Mouse (Mus musculus): Measurements from ENCODE around the gene Zbtb39. TPM values are rescaled to one million over a fixed set of nuclear protein-coding genes. Genes with fewer than 3 reads are reported as not detected.
A peak's percentile ranks its signal among the peaks of the same experiment; 100 is the strongest.

The Zbtb39 gene
- polyA plus RNA-seq, 1 experiment from 2014 or later = 1.4 TPM

DNA sequence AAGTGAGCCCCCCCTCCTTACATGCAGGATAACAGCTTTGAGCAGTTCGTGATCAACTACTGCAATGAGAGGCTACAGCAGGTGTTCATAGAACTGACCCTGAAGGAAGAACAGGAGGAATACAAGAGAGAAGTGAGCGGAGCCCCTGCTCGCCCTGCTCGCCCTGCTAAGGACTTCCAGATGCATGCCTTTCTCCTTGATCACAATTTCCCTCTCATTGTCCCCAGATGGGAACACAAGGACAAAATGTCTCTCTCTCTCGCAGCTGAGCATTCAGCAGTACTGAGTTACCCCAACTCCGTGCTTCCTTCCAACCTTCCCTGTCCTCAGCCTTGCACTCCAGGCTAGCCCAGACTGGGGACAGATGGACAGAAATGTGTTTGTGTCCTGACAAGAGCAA is 26.6 kb upstream of the Zbtb39 start:
- Histone ChIP-seq H3K27ac (no peak overlapping the region), H3K36me3 (no peaks in the 10 kb centered on the region), H3K9me3 (replicated peaks) (no peaks in the 10 kb centered on the region), H3K4me1 (no peaks in the 10 kb centered on the region), H3K9ac (no peak overlapping the region), H3K27me3 (replicated peaks) (peaks cover 29% of the 10 kb centered on the region; the same call in 1 of the 2 replicates), H3K4me2 (no peak overlapping the region), H3K4me3 (no peak overlapping the region)
- ATAC-seq = no peak
- 55% methylated on average over 6 of the region's 6 CpGs for WGBS (ENCODE audit: insufficient replicate concordance)

- Histone ChIP-seq H3K9me3 (replicated peaks) (no peaks in the 10 kb centered on the region), H3K4me1 (peaks cover 34% of the 10 kb centered on the region), H3K4me3 (no peak overlapping the region), H3K27me3 (replicated peaks) (peaks cover 88% of the 10 kb centered on the region), H3K27ac (no peak overlapping the region), H3K4me2 (peak overlapping the region; percentile 14; the same call in 1 of the 2 replicates), H3K9ac (no peak overlapping the region), H3K36me3 (no peaks in the 10 kb centered on the region)
- no peak for ATAC-seq
- 29% methylated on average over 20 of the region's 20 CpGs for WGBS (ENCODE audit: insufficient replicate concordance)
Observed at GRCm38 (mm10) chr10:127721671-127722418, 17.5 kb upstream of the Zbtb39 start.

- no peak within 1 kb of the TSS; the same call in 1 of the 2 replicates for H3K9ac ChIP-seq
- H3K4me3 ChIP-seq = peak within 1 kb of the TSS; percentile 15; the same call in 1 of the 2 replicates
- no peak for ATAC-seq
- peaks cover 52% of the 10 kb centered on the region for H3K4me1 ChIP-seq
- no peak within 1 kb of the TSS for H3K27ac ChIP-seq
- H3K27me3 ChIP-seq (replicated peaks) = peaks cover 91% of the 10 kb centered on the region
- no peaks in the 10 kb centered on the region for H3K36me3 ChIP-seq
- H3K9me3 ChIP-seq (replicated peaks) = no peaks in the 10 kb centered on the region
- 55% methylated on average over 3 of the region's 3 CpGs for WGBS (ENCODE audit: insufficient replicate concordance)
- H3K4me2 ChIP-seq = peak within 1 kb of the TSS; percentile 40; the same call in 1 of the 2 replicates
Observed at GRCm38 (mm10) chr10:127724178-127724577, 15.2 kb upstream of the Zbtb39 start, which contains the start of gene Tac2. TSS of gene Tac2 (plus strand) at chr10:127724478.

- peaks cover 81% of the 10 kb centered on the region for H3K27me3 ChIP-seq (replicated peaks)
- peaks cover 62% of the 10 kb centered on the region for H3K4me1 ChIP-seq
- peak overlapping the region; percentile 40 for H3K4me2 ChIP-seq
- WGBS (ENCODE audit: insufficient replicate concordance) = 60% methylated on average over 4 of the region's 4 CpGs
- H3K4me3 ChIP-seq = peak overlapping the region; percentile 15; the same call in 1 of the 2 replicates
- peak; percentile 67 for ATAC-seq
- H3K36me3 ChIP-seq = no peaks in the 10 kb centered on the region
- no peak overlapping the region; the same call in 1 of the 2 replicates for H3K9ac ChIP-seq
- H3K27ac ChIP-seq = no peak overlapping the region
- no peaks in the 10 kb centered on the region for H3K9me3 ChIP-seq (replicated peaks)
Observed at GRCm38 (mm10) chr10:127725136-127725535, 14.2 kb upstream of the Zbtb39 start.

- peak overlapping the region; percentile 15 for H3K4me2 ChIP-seq
- peaks cover 48% of the 10 kb centered on the region for H3K27me3 ChIP-seq (replicated peaks)
- no peaks in the 10 kb centered on the region for H3K9me3 ChIP-seq (replicated peaks)
- WGBS (ENCODE audit: insufficient replicate concordance) = 73% methylated on average over 8 of the region's 8 CpGs
- H3K9ac ChIP-seq = no peak overlapping the region
- no peak overlapping the region for H3K27ac ChIP-seq
- no peak for ATAC-seq
- no peak overlapping the region for H3K4me3 ChIP-seq
- no peaks in the 10 kb centered on the region for H3K36me3 ChIP-seq
- peaks cover 81% of the 10 kb centered on the region for H3K4me1 ChIP-seq
Observed at GRCm38 (mm10) chr10:127728437-127728836, 10.9 kb upstream of the Zbtb39 start.

- H3K27ac ChIP-seq = peak overlapping the region; percentile 89
- H3K27me3 ChIP-seq (replicated peaks) = peaks cover 30% of the 10 kb centered on the region
- 32% methylated on average over 11 of the region's 11 CpGs for WGBS (ENCODE audit: insufficient replicate concordance)
- H3K4me1 ChIP-seq = peaks cover 84% of the 10 kb centered on the region
- H3K9me3 ChIP-seq (replicated peaks) = no peaks in the 10 kb centered on the region
- H3K36me3 ChIP-seq = no peaks in the 10 kb centered on the region
- peak overlapping the region; percentile 18 for H3K9ac ChIP-seq
- ATAC-seq = peak; percentile 92
- H3K4me2 ChIP-seq = peak overlapping the region; percentile 48
- no peak overlapping the region for H3K4me3 ChIP-seq
Observed at GRCm38 (mm10) chr10:127730285-127730932, 8.9 kb upstream of the Zbtb39 start.

- WGBS (ENCODE audit: insufficient replicate concordance) = 56% methylated on average over 9 of the region's 9 CpGs
- H3K9me3 ChIP-seq (replicated peaks) = no peaks in the 10 kb centered on the region
- peak overlapping the region; percentile 13; the same call in 1 of the 2 replicates for H3K9ac ChIP-seq
- H3K36me3 ChIP-seq = no peaks in the 10 kb centered on the region
- ATAC-seq = no peak
- peak overlapping the region; percentile 48 for H3K4me2 ChIP-seq
- H3K4me3 ChIP-seq = no peak overlapping the region
- peaks cover 25% of the 10 kb centered on the region for H3K27me3 ChIP-seq (replicated peaks)
- peaks cover 84% of the 10 kb centered on the region for H3K4me1 ChIP-seq
- H3K27ac ChIP-seq = peak overlapping the region; percentile 89
Observed at GRCm38 (mm10) chr10:127730933-127731310, 8.4 kb upstream of the Zbtb39 start.

DNA sequence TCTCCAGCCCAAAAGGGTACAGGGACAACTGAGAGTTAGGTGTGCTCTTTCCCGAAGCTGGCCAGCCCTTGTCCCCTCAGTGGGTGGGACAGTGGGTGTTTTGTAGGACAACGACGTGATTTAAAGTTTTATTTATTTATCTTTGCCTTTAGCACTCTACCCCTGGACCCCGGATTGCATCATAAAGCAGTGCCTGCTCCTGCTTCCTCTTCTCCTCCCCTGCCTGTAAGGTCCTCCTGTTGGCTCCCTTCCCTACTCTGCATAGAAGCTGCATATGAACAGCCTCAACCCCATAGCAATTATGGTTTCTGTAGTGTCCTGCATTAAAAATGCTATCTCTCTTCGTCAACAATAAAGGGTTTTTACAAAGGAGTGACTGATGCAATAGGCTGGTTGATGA is 7.9 kb upstream of the Zbtb39 start:
- H3K9me3 ChIP-seq (replicated peaks) = no peaks in the 10 kb centered on the region
- ATAC-seq = no peak
- H3K4me2 ChIP-seq = peak overlapping the region; percentile 48
- H3K4me3 ChIP-seq = no peak overlapping the region
- H3K27me3 ChIP-seq (replicated peaks) = peaks cover 22% of the 10 kb centered on the region
- H3K4me1 ChIP-seq = peaks cover 88% of the 10 kb centered on the region
- WGBS (ENCODE audit: insufficient replicate concordance) = 31% methylated on average over 5 of the region's 5 CpGs
- 0 out of 2 replicates have a peak overlapping the region, but pooled peaks have one; percentile 13 for H3K9ac ChIP-seq
- no peaks in the 10 kb centered on the region for H3K36me3 ChIP-seq
- peak overlapping the region; percentile 89 for H3K27ac ChIP-seq

- WGBS (ENCODE audit: insufficient replicate concordance) = 31% methylated on average over 5 of the region's 5 CpGs
- Histone ChIP-seq H3K4me1 (peaks cover 95% of the 10 kb centered on the region), H3K27ac (no peak overlapping the region), H3K27me3 (replicated peaks) (no peaks in the 10 kb centered on the region; the same call in 1 of the 2 replicates), H3K36me3 (no peaks in the 10 kb centered on the region), H3K9ac (no peak overlapping the region), H3K9me3 (replicated peaks) (no peaks in the 10 kb centered on the region), H3K4me2 (no peak overlapping the region), H3K4me3 (no peak overlapping the region)
- ATAC-seq = no peak
Observed at GRCm38 (mm10) chr10:127734434-127734833, 4.9 kb upstream of the Zbtb39 start.

GRCm38 (mm10) chr10:127736266-127736665 is 3.1 kb upstream of the Zbtb39 start:
- Histone ChIP-seq H3K4me1 (peaks cover 93% of the 10 kb centered on the region), H3K27ac (peak overlapping the region; percentile 23), H3K27me3 (replicated peaks) (no peaks in the 10 kb centered on the region), H3K36me3 (peaks cover 2% of the 10 kb centered on the region), H3K4me2 (no peak overlapping the region), H3K4me3 (no peak overlapping the region), H3K9me3 (replicated peaks) (no peaks in the 10 kb centered on the region), H3K9ac (no peak overlapping the region)
- WGBS (ENCODE audit: insufficient replicate concordance) = 54% methylated on average over 2 of the region's 2 CpGs
- ATAC-seq = no peak

GRCm38 (mm10) chr10:127736916-127737315 is 2.4 kb upstream of the Zbtb39 start:
- peak overlapping the region; percentile 20; the same call in 1 of the 2 replicates for H3K4me2 ChIP-seq
- peak overlapping the region; percentile 23 for H3K27ac ChIP-seq
- H3K9ac ChIP-seq = no peak overlapping the region
- H3K9me3 ChIP-seq (replicated peaks) = no peaks in the 10 kb centered on the region
- peaks cover 8% of the 10 kb centered on the region for H3K36me3 ChIP-seq
- no peak for ATAC-seq
- peaks cover 87% of the 10 kb centered on the region for H3K4me1 ChIP-seq
- H3K4me3 ChIP-seq = no peak overlapping the region
- no peaks in the 10 kb centered on the region for H3K27me3 ChIP-seq (replicated peaks)
- 31% methylated on average over 4 of the region's 4 CpGs for WGBS (ENCODE audit: insufficient replicate concordance)

GRCm38 (mm10) chr10:127737552-127737951 is 1.8 kb upstream of the Zbtb39 start:
- Histone ChIP-seq H3K27me3 (replicated peaks) (no peaks in the 10 kb centered on the region), H3K9me3 (replicated peaks) (no peaks in the 10 kb centered on the region), H3K27ac (peak overlapping the region; percentile 20; the same call in 1 of the 2 replicates), H3K9ac (no peak overlapping the region), H3K4me2 (0 out of 2 replicates have a peak overlapping the region, but pooled peaks have one; percentile 20), H3K4me3 (no peak overlapping the region), H3K4me1 (peaks cover 82% of the 10 kb centered on the region), H3K36me3 (peaks cover 14% of the 10 kb centered on the region)
- 13% methylated on average over 2 of the region's 2 CpGs for WGBS (ENCODE audit: insufficient replicate concordance)
- ATAC-seq = no peak

Measured in liver, embryonic 12.5 days (tissue).